10 mouse cellular contexts compared by ENCODE assay signal in the genomic region with DNA sequence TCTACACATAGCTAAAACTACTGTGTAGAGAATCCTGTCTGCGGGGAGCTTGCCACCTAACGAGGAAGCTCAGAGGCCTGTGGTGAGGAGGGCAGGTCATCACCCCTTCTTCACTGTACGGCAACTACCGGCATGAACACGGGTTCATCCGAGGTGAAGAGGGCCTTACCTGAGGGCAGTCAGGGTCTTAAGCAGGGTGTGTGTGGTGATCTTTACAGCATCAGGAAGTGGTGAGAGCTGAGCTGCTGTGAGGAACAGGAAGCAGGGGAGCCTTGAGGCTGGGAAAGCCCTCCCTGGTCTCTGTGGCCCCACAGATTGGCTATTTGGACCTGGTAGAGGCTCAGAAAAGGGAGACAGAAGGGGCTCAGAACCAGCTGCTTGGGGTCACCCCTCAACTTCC. TPM values are rescaled to one million over a fixed set of nuclear protein-coding genes. Genes with fewer than 3 reads are reported as not detected.
DNase-seq lines count a peak whose midpoint lies in the region; TF ChIP-seq lines count a peak whose summit lies in the region.
"Had no signal": no experiment of that assay in that cellular context is flagged by ENCODE, and none has a peak within 500 bp of the region (broad histone marks: within the 10 kb centered on the region; RNA-seq: fewer than 3 reads in every experiment).

No protein-coding gene starts in this region.

- peak; percentile 31 for DNase-seq in lung, postnatal 36 days
- DNase-seq in lung, postnatal 10 days, result no peak
- DNase-seq in thymus, postnatal 14 days, result peak; percentile 69
- DNase-seq in cerebellum, adult 11-12 months, result no peak
- DNase-seq in left cerebral cortex, postnatal 4 days, result no peak
- no peak for DNase-seq in adipocyte (ENCODE audit: low spot score)
- DNase-seq: gastrocnemius, postnatal 14 days; kidney, adult 9 months had no signal

- no peak for TF ChIP-seq CTCF in bone marrow, adult 2 months (IDR thresholded peaks at IDR 0.05; ENCODE audit: control insufficient read depth, insufficient read depth, low read length)

- H3K4me1 ChIP-seq in bone marrow, adult 2 months (ENCODE audit: control insufficient read depth, insufficient read depth, low read length), result peaks cover 6% of the 10 kb centered on the region; the same call in 1 of the 2 replicates
- peaks cover 90% of the 10 kb centered on the region for H3K4me1 ChIP-seq in megakaryocyte, embryonic 14.5 days

- intact Hi-C loops in left cerebral cortex, postnatal 4 days (cut with DNase I), result no loop called here

- no peak for TF ChIP-seq POLR2A in bone marrow, adult 2 months (IDR thresholded peaks at IDR 0.05; ENCODE audit: borderline replicate concordance, control insufficient read depth, low read depth, low read length)

- H3K9me3 ChIP-seq in megakaryocyte, embryonic 14.5 days, result no peaks in the 10 kb centered on the region

- H3K27ac ChIP-seq in bone marrow, adult 2 months (ENCODE audit: control insufficient read depth, insufficient read depth, low read depth, low read length, poor library complexity), result peak overlapping the region; percentile 89

- H3K27me3 ChIP-seq in megakaryocyte, embryonic 14.5 days (replicated peaks), result no peaks in the 10 kb centered on the region

- WGBS in bone marrow, adult 2 months, result 13% methylated on average over 6 of the region's 6 CpGs

- H3K4me3 ChIP-seq in bone marrow, adult 2 months (replicated peaks; ENCODE audit: control insufficient read depth, low read depth, low read length), result peak overlapping the region; percentile 31
- H3K4me3 ChIP-seq in megakaryocyte, embryonic 14.5 days (replicated peaks), result peak overlapping the region; percentile 84

- H3K36me3 ChIP-seq in megakaryocyte, embryonic 14.5 days (replicated peaks; ENCODE audit: low read length), result peaks cover 10% of the 10 kb centered on the region

RNA-seq across cellular contexts. Expression of a gene that starts 20.5 kb away (rescaled TPM):
- 7.6 and 19.6 TPM in 2 replicates for polyA plus RNA-seq in bone marrow, adult 2 months (2011; ENCODE audit: insufficient read depth, insufficient read length, low replicate concordance, missing spikeins)
- 0.64 TPM in 1 of 2 replicates, not detected in the other for polyA plus RNA-seq in megakaryocyte, embryonic 14.5 days (2012; ENCODE audit: insufficient read depth, low replicate concordance)
- total RNA-seq in left cerebral cortex, postnatal 4 days (2021), result 1 to 10 TPM; 1.1 to 1.7 TPM

Comparison
In these comparisons a context has a peak if more than half of its experiments do, and no peak if none do; other contexts are left out.
1. DNase-seq: peak in lung, postnatal 36 days (single experiment) and thymus, postnatal 14 days (single experiment); none in lung, postnatal 10 days (single experiment), cerebellum, adult 11-12 months (single experiment), left cerebral cortex, postnatal 4 days (single experiment) and adipocyte (single experiment).